Mouse (Mus musculus) heart, adult 8-10 months (tissue): Measurements from ENCODE around the gene Lep. TPM values are rescaled to one million over a fixed set of nuclear protein-coding genes. Genes with fewer than 3 reads are reported as not detected.

Experiments used
- DNase-seq: peaks from one replicate; pipeline ENCODE4 v3.0.0; 2022; ENCODE audit warnings: low spot score
- total RNA-seq, 4 experiments: library from RNA; stranded (reverse); gene quantifications; 2 replicates each; pipeline ENCODE4 v1.2.4; 2022

The Lep gene
- total RNA-seq, 4 experiments from 2014 or later: 0.22 to 1.8 (median 1.4) TPM; not detected in 1

GRCm38 (mm10) chr6:29044029-29044428 is 16.0 kb upstream of the Lep start:
- no peak for DNase-seq

GRCm38 (mm10) chr6:29049926-29050325 is 10.1 kb upstream of the Lep start:
- DNase-seq: no peak

GRCm38 (mm10) chr6:29052188-29052587 is 7.8 kb upstream of the Lep start:
- no peak for DNase-seq

GRCm38 (mm10) chr6:29053181-29053580 is 6.8 kb upstream of the Lep start:
- no peak for DNase-seq

- DNase-seq: no peak
Measured at GRCm38 (mm10) chr6:29056377-29056776, 3.6 kb upstream of the Lep start.

- DNase-seq: no peak
Measured at GRCm38 (mm10) chr6:29066389-29066790, 6.4 kb downstream of the Lep start.

GRCm38 (mm10) chr6:29072258-29072657 is 12.2 kb downstream of the Lep start:
- no peak for DNase-seq

GRCm38 (mm10) chr6:29073462-29074132 is 13.6 kb downstream of the Lep start:
- no peak for DNase-seq

- no peak for DNase-seq
Measured at GRCm38 (mm10) chr6:29074133-29074469, 14.1 kb downstream of the Lep start.

GRCm38 (mm10) chr6:29079291-29079690 is 19.3 kb downstream of the Lep start:
- DNase-seq: no peak

GRCm38 (mm10) chr6:29081826-29082363 is 21.9 kb downstream of the Lep start:
- peak; percentile 52 for DNase-seq

- no peak for DNase-seq
Measured at GRCm38 (mm10) chr6:29082776-29083354, 22.8 kb downstream of the Lep start.

- no peak for DNase-seq
Measured at GRCm38 (mm10) chr6:29084401-29084800, 24.4 kb downstream of the Lep start.

GRCm38 (mm10) chr6:29087921-29088709 is 28.1 kb downstream of the Lep start:
- peak; percentile 90 for DNase-seq

GRCm38 (mm10) chr6:29092234-29092633 is 32.2 kb downstream of the Lep start:
- no peak for DNase-seq

GRCm38 (mm10) chr6:29092904-29093303 is 32.9 kb downstream of the Lep start:
- DNase-seq: no peak

- no peak for DNase-seq
Measured at GRCm38 (mm10) chr6:29099536-29100170, 39.6 kb downstream of the Lep start.

GRCm38 (mm10) chr6:29100423-29100822 is 40.4 kb downstream of the Lep start:
- no peak for DNase-seq

- no peak for DNase-seq
Measured at GRCm38 (mm10) chr6:29101248-29101864, 41.3 kb downstream of the Lep start.

GRCm38 (mm10) chr6:29108376-29108775 is 48.4 kb downstream of the Lep start:
- peak; percentile 48 for DNase-seq

GRCm38 (mm10) chr6:29111501-29111900 is 51.5 kb downstream of the Lep start:
- no peak for DNase-seq

GRCm38 (mm10) chr6:29115756-29116155 is 55.7 kb downstream of the Lep start:
- DNase-seq: no peak
